Mouse (Mus musculus) CD4-positive, CD25-positive, alpha-beta regulatory T cell, adult 4 months (primary cell): ENCODE results near the gene Spsb2. TPM values are rescaled to one million over a fixed set of nuclear protein-coding genes. Genes with fewer than 3 reads are reported as not detected.
A peak's percentile ranks its signal among the peaks of the same experiment; 100 is the strongest.
"Not testable (repeated sequence)": the region's sequence is repeated elsewhere in the genome, so short reads cannot be mapped to it uniquely, and the experiment has no call there.

Experiments used
- ATAC-seq: one replicate; pipeline ENCODE4 v1.8.0; 2017
- polyA plus RNA-seq, 2 experiments: library from polyadenylated mRNA; unstranded; fragments of 100-300 nt; shearing (Covaris generic); gene quantifications; one replicate each; pipeline ENCODE4 v1.2.1; 2017

Spsb2 gene
- polyA plus RNA-seq, 2 experiments from 2014 or later = 1.7 to 3.4 TPM

- no peak for ATAC-seq
Observed at GRCm38 (mm10) chr6:124817563-124817962, 9.1 kb downstream of the Spsb2 start.

- ATAC-seq = no peak
Observed at GRCm38 (mm10) chr6:124817971-124818370, 9.5 kb downstream of the Spsb2 start.

DNA sequence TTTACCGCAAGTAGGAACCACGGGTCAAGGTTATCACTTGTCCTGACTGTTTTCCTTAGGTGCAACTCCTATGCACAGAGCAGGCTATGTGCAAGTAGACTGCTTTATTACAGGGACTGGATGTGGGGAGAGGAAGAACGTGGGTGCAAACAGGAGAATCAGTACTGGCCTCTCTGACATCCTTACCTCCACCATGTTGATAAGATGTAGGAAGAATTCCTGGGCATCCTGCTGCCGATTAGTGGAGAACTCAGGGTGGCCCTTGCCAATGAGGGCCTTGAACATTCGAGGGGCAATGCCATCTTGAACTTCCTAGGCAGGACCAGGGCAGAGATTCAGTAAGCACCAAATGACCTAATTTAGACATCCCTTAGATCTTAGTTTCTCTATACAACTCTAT, 12.4 kb downstream of the Spsb2 start:
- no peak for ATAC-seq

DNA sequence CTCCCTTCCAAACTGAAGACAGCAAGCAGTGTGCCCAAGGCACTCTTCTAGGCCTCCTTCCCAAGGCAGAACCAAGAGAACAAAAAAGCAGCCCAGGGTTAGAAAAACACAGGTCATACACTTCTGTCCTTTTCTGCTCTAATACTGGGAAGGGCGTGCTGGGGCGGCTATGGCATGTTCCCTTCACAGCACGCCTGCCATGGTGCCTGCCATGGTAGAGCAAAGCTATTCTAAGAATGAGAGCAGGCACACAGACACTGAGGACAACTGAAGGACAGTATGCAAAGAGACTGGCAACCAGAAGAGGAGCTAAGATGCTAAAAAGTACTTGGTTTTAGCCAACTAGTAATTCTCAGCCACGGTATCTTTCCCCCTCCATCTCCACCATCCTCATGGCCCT, 13.6 kb downstream of the Spsb2 start:
- ATAC-seq = no peak

DNA sequence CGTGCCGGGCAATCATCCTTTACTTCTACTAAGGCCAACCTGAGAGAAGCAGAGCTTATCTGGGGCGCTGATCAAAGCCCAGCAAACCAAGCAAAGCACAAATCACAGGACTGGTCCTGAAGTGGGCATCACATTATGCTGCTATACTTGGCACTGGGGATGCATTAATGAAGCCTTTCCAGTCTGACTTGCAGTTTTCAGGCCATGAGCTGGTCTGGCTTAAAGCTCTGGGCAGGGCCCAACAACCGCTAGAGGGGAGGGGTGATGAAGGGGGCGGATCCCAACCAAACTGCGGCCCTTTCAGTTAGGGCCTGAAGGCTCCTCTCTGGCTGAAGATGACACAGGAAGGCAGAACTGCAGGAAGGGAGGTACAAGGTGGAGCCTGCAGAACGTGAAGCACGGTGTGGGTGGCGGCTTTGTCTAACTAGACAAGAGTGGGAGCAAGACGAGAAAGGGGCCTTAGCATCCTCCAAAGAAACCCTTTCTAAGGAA, 19.7 kb downstream of the Spsb2 start:
- ATAC-seq = no peak

GRCm38 (mm10) chr6:124828868-124829798, 20.7 kb downstream of the Spsb2 start, which contains the start of the genes Usp5 and Cdca3:
Usp5 (minus strand) TSS chr6:124829484.
Cdca3 (plus strand) TSS chr6:124829547.
- ATAC-seq = peak; percentile 79

- peak; percentile 73 for ATAC-seq
Observed at GRCm38 (mm10) chr6:124829799-124830700, 21.6 kb downstream of the Spsb2 start.

DNA sequence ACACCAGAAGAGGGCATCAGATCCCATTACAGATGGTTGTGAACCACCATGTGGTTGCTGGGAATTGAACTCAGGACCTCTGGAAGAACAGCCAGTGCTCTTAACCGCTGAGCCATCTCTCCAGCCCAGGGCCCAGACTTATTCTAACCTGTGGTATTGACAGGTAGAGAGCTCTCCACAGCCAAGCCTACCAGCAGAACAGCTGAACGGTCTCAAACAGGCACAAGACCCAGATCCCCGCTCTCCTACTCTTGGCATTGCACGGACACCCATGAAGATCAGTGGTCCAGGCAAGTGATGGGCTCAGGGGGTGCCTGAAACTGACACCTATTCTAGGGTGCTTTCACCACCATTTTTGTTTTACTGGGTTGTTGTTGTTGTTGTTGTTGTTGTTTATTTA, 22.7 kb downstream of the Spsb2 start:
- ATAC-seq = not testable (repeated sequence)

- no peak for ATAC-seq
Observed at GRCm38 (mm10) chr6:124831649-124832048, 23.2 kb downstream of the Spsb2 start.

DNA sequence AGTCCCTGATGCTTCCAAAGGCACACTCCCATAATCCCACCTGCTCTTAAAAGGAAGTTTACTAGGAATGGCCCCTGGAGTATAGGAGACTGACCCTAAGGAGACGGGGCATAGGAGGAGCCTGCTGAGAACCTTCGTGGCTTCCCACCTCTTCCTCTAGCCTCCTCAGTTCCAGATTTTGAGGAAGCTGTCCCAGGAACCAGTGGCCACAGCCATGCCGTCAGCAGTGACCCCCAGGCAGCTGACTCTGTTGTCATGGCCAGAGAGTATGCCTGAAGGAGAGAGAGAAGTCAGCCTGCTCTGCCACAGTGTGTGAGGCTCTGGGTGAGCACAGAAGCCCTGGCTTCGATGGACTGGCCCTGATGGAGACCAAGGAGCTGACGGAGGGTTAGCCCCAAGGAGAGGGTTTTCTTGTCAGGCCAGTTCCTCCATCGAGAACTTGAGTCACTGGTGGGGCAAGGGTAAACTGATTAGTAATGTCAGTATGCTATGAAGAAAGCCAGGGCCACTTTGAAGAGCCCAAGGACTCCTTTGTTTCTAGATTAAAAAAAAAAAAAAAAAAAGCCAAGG, 26.1 kb downstream of the Spsb2 start:
- ATAC-seq = no peak

- no peak for ATAC-seq
Observed at GRCm38 (mm10) chr6:124835531-124835930, 27.1 kb downstream of the Spsb2 start.

DNA sequence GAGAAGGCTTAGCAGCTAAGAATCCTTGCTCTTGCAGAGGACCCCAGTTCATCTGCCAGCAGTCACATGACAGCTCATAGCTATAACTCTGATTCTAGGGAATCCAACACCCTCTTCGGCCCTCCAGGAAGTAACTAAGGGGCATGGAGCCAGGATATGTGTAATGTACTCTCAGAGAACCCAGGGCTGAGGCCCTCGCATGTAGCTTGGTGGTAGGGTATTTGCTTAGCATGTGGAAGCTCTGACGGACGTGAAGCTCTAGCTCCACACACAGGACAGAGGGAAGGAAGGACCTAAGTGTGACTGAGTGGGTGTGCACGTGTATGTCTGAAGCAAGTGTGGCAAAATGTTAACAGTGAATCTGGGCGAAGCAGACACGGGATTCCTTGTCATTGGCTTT, 27.9 kb downstream of the Spsb2 start:
- ATAC-seq = no peak

- ATAC-seq = no peak
Observed at GRCm38 (mm10) chr6:124839805-124840204, 31.3 kb downstream of the Spsb2 start.

- no peak for ATAC-seq
Observed at GRCm38 (mm10) chr6:124840241-124841167, 32.0 kb downstream of the Spsb2 start, which contains the start of gene Gnb3. Gnb3 (minus strand) TSS chr6:124840275.

DNA sequence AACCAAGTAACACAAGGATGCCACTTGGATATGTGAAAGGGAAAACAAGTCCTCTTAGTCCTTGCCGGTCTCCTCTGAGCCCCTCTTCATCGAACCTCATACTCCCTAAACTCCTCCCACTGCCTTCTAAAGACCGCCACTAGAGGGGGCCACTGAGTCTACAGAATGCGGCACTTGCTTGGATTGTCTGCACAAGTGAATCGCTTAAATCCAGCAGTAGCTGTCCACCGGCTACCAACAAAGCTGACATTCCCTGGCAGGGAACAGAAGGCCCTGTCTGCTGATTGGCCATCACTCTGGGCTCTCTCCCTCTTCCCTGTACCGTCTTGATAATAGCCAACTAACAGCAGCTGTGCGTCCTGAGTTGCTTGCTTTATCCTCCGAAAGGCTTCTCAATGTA, 38.8 kb downstream of the Spsb2 start:
- peak; percentile 95 for ATAC-seq

GRCm38 (mm10) chr6:124850535-124850934, 42.1 kb downstream of the Spsb2 start:
- no peak for ATAC-seq

- no peak for ATAC-seq
Observed at GRCm38 (mm10) chr6:124854647-124855046, 46.2 kb downstream of the Spsb2 start.

GRCm38 (mm10) chr6:124856321-124856720, 47.9 kb downstream of the Spsb2 start:
- peak; percentile 5 for ATAC-seq

DNA sequence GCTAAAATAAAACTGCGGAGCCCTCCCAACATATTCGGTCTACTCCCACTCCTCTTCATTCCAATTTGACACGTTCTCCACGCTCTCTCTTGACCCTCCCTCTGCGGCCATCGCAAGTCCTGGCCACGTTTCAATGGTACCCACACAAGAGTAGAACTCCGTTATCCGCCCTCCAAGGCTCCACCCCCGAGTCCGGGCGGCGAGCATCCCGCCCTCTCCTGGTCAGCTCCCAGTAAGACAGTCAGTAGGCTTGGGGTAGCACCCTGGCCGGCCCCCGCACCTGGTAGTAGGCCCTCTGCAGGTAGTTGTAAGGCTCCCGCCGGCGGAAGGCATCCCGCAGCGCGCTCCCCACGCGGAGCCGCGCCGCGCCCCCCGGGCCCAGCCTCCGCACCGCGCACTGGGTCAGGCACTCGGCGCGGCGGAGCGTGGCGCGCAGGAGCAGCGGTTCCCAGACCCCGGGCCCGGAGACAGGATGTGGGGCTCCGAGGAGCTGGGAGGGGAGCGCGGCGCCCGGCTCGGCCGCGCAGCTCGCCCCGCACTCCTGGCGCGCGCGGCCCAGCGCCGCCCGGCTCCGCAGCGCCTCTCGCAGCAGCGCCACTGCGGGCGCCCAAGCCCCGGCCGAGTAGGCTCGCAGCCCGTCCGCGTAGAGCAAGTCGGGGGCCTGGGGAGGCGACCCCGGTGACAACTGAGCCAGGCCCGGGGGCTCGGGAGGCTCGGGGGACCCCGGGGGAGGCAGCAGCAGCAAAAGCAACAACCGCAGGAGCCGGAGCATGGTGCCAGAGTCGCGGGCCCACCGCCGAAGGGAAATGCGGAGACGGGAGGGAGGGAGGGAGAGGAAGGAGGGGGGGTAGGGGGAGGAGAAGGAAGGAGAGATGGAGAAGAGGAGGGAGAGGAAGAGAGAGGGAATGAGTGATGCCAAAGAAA, 48.7 kb downstream of the Spsb2 start, which contains the start of gene P3h3:
TSS of gene P3h3 (minus strand) at position 837 of the 924 bp plus-strand sequence.
- peak; percentile 85 for ATAC-seq
